ENCODE assay signal across 12 mouse cellular contexts in the genomic region with DNA sequence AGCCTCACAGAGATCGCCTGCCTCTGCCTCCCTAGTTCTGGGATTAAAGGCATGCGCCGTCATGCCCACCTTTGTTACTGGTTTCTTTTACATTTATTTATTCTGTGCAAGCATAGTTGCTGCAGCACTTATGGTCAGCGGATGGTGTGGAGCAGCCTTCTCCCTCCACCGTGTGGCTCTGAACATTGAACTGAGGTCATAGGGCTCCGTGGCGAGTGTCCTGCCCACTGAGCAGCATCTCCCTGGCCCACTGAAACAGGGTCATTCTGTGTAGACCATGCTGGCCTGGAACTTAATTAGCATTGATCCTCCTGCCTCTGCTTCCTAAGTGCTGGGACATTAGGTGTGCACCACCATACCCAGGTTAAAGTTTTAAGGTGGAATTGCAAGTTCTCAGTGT. TPM values are rescaled to one million over a fixed set of nuclear protein-coding genes. Genes with fewer than 3 reads are reported as not detected.
DNase-seq lines count a peak whose midpoint lies in the region; ATAC-seq and TF ChIP-seq lines count a peak whose summit lies in the region.
"Had no signal": no experiment of that assay in that cellular context is flagged by ENCODE, and none has a peak within 500 bp of the region (broad histone marks: within the 10 kb centered on the region; RNA-seq: fewer than 3 reads in every experiment).

No protein-coding gene starts in this region.

- H3K27ac ChIP-seq in heart, embryonic 11.5 days (ENCODE audit: low read depth, low read length) = no peak overlapping the region
- H3K27ac ChIP-seq in kidney, embryonic 15.5 days = no peak overlapping the region
- peak overlapping the region; percentile 88; the same call in 1 of the 2 replicates for H3K27ac ChIP-seq in intestine, postnatal 0 days (ENCODE audit: low read depth, low read length)
- peak overlapping the region; percentile 94 for H3K27ac ChIP-seq in liver, embryonic 15.5 days (replicated peaks)

- intact Hi-C loops in heart, postnatal 36 days (cut with DNase I) = no loop called here

- H3K4me1 ChIP-seq in heart, embryonic 11.5 days (ENCODE audit: control insufficient read depth, insufficient read depth, low read length) = peaks cover 70% of the 10 kb centered on the region
- peaks cover 53% of the 10 kb centered on the region for H3K4me1 ChIP-seq in kidney, embryonic 15.5 days
- 0 out of 2 replicates have a peak, but pooled peaks cover 23% of the 10 kb centered on the region for H3K4me1 ChIP-seq in intestine, postnatal 0 days (replicated peaks; ENCODE audit: control insufficient read depth, insufficient read depth, low read length)
- peaks cover 96% of the 10 kb centered on the region for H3K4me1 ChIP-seq in liver, embryonic 15.5 days (replicated peaks)

- no peaks in the 10 kb centered on the region for H3K9me3 ChIP-seq in heart, embryonic 11.5 days (replicated peaks; ENCODE audit: control insufficient read depth, low read length)
- H3K9me3 ChIP-seq in kidney, embryonic 15.5 days (replicated peaks) = no peaks in the 10 kb centered on the region
- no peaks in the 10 kb centered on the region for H3K9me3 ChIP-seq in intestine, postnatal 0 days (ENCODE audit: control insufficient read depth)
- no peaks in the 10 kb centered on the region for H3K9me3 ChIP-seq in liver, embryonic 15.5 days (replicated peaks)

- H3K9ac ChIP-seq in heart, embryonic 11.5 days (ENCODE audit: low read depth, low read length) = no peak overlapping the region; the same call in 1 of the 2 replicates
- no peak overlapping the region for H3K9ac ChIP-seq in kidney, embryonic 15.5 days
- no peak overlapping the region; the same call in 1 of the 2 replicates for H3K9ac ChIP-seq in intestine, postnatal 0 days (ENCODE audit: low read depth, low read length)
- no peak overlapping the region for H3K9ac ChIP-seq in liver, embryonic 15.5 days

- peak overlapping the region; percentile 92 for H3K4me2 ChIP-seq in heart, embryonic 11.5 days
- 0 out of 2 replicates have a peak overlapping the region, but pooled peaks have one; percentile 5 for H3K4me2 ChIP-seq in kidney, embryonic 15.5 days
- H3K4me2 ChIP-seq in intestine, postnatal 0 days (replicated peaks; ENCODE audit: low read depth) = peak overlapping the region; percentile 83
- H3K4me2 ChIP-seq in liver, embryonic 15.5 days = peak overlapping the region; percentile 99

- no peak for DNase-seq in heart, postnatal 36 days
- no peak for DNase-seq in kidney, postnatal 14 days
- DNase-seq in frontal cortex, postnatal 14 days (ENCODE audit: low spot score in 2 of 2) = no peak
- no peak for DNase-seq in right cerebral cortex, postnatal 10 days (ENCODE audit: low spot score in 2 of 2)
- DNase-seq: cerebellum, postnatal 25 days; lung, adult 2 months; right cerebral cortex, adult 18-20 months; thymus, postnatal 14 days had no signal

- 89% methylated on average over 7 of the region's 7 CpGs for WGBS in heart, embryonic 11.5 days (ENCODE audit: insufficient replicate concordance)
- WGBS in kidney, embryonic 15.5 days = 78% methylated on average over 7 of the region's 7 CpGs
- WGBS in intestine, postnatal 0 days = 81% methylated on average over 7 of the region's 7 CpGs
- WGBS in liver, embryonic 15.5 days (ENCODE audit: insufficient replicate concordance) = 84% methylated on average over 7 of the region's 7 CpGs

- H3K36me3 ChIP-seq in heart, embryonic 11.5 days (ENCODE audit: control insufficient read depth, insufficient read depth, low read length) = peaks cover 16% of the 10 kb centered on the region
- H3K36me3 ChIP-seq in kidney, embryonic 15.5 days = peaks cover 49% of the 10 kb centered on the region
- H3K36me3 ChIP-seq in intestine, postnatal 0 days (ENCODE audit: control insufficient read depth, insufficient read depth) = peaks cover 29% of the 10 kb centered on the region
- peaks cover 48% of the 10 kb centered on the region for H3K36me3 ChIP-seq in liver, embryonic 15.5 days (replicated peaks)

- 0 out of 2 replicates have a peak overlapping the region, but pooled peaks have one; percentile 97 for H3K4me3 ChIP-seq in heart, embryonic 11.5 days (ENCODE audit: low read depth, low read length)
- H3K4me3 ChIP-seq in kidney, embryonic 15.5 days (replicated peaks) = no peak overlapping the region
- H3K4me3 ChIP-seq in intestine, postnatal 0 days (ENCODE audit: low read depth, low read length) = no peak overlapping the region
- H3K4me3 ChIP-seq in liver, embryonic 15.5 days (replicated peaks) = no peak overlapping the region

- no peak for ATAC-seq in heart, embryonic 11.5 days (replicated peaks; ENCODE audit: insufficient number of reproducible peaks, low FRiP score, low TSS enrichment)
- ATAC-seq in kidney, embryonic 15.5 days (replicated peaks; ENCODE audit: low FRiP score) = no peak
- no peak for ATAC-seq in intestine, postnatal 0 days
- no peak for ATAC-seq in liver, embryonic 15.5 days (ENCODE audit: insufficient read depth)

- H3K27me3 ChIP-seq in heart, embryonic 11.5 days (ENCODE audit: control insufficient read depth, insufficient read depth, low read length) = no peaks in the 10 kb centered on the region
- H3K27me3 ChIP-seq in kidney, embryonic 15.5 days = no peaks in the 10 kb centered on the region
- H3K27me3 ChIP-seq in intestine, postnatal 0 days (replicated peaks; ENCODE audit: control insufficient read depth, insufficient read depth, low read length) = no peaks in the 10 kb centered on the region
- H3K27me3 ChIP-seq in liver, embryonic 15.5 days = no peaks in the 10 kb centered on the region

- TF ChIP-seq CTCF in intestine, postnatal 0 days (IDR thresholded peaks at IDR 0.05; ENCODE audit: low read depth) = no peak

RNA-seq across cellular contexts. Expression of a gene that starts 4.0 kb away (rescaled TPM):
- polyA plus RNA-seq in heart, embryonic 11.5 days (2014; fragmentation: Nextera tagmentation; extraction: Ambion mirVana) = 70.0 and 82.8 TPM in 2 replicates
- total RNA-seq in heart, postnatal 36 days (2021) = 100 to 1,000 TPM; 105 to 151 TPM
- polyA plus RNA-seq in kidney, embryonic 15.5 days (2015; fragmentation: Nextera tagmentation; extraction: Ambion mirVana) = 67.8 and 81.8 TPM in 2 replicates
- 177 and 201 TPM in 2 replicates for polyA plus RNA-seq in intestine, postnatal 0 days (2015; fragmentation: Nextera tagmentation; extraction: Ambion mirVana)
- 64.0 and 69.3 TPM in 2 replicates for polyA plus RNA-seq in liver, embryonic 15.5 days (2015; fragmentation: Nextera tagmentation; extraction: Ambion mirVana)

RNA-seq across cellular contexts. Expression of a gene that starts 25.7 kb away (rescaled TPM):
- polyA plus RNA-seq in heart, embryonic 11.5 days (2014; fragmentation: Nextera tagmentation; extraction: Ambion mirVana) = 0.44 and 0.74 TPM in 2 replicates
- total RNA-seq in heart, postnatal 36 days (2021) = 10 to 100 TPM; 10.9 to 11.9 TPM
- 0.78 and 1.0 TPM in 2 replicates for polyA plus RNA-seq in kidney, embryonic 15.5 days (2015; fragmentation: Nextera tagmentation; extraction: Ambion mirVana)
- 1.8 and 2.3 TPM in 2 replicates for polyA plus RNA-seq in intestine, postnatal 0 days (2015; fragmentation: Nextera tagmentation; extraction: Ambion mirVana)
- polyA plus RNA-seq in liver, embryonic 15.5 days (2015; fragmentation: Nextera tagmentation; extraction: Ambion mirVana) = 0.21 and 0.38 TPM in 2 replicates

RNA-seq across cellular contexts. Expression of a gene that starts 39.1 kb away (rescaled TPM):
- 6.1 and 8.4 TPM in 2 replicates for polyA plus RNA-seq in heart, embryonic 11.5 days (2014; fragmentation: Nextera tagmentation; extraction: Ambion mirVana)
- 10 to 100 TPM; 24.5 to 25.9 TPM for total RNA-seq in heart, postnatal 36 days (2021)
- polyA plus RNA-seq in kidney, embryonic 15.5 days (2015; fragmentation: Nextera tagmentation; extraction: Ambion mirVana) = 9.8 and 12.1 TPM in 2 replicates
- polyA plus RNA-seq in intestine, postnatal 0 days (2015; fragmentation: Nextera tagmentation; extraction: Ambion mirVana) = 3.6 and 4.0 TPM in 2 replicates
- 4.7 and 5.8 TPM in 2 replicates for polyA plus RNA-seq in liver, embryonic 15.5 days (2015; fragmentation: Nextera tagmentation; extraction: Ambion mirVana)

RNA-seq across cellular contexts. Expression of a gene that starts 44.9 kb away (rescaled TPM):
- 22.2 and 27.7 TPM in 2 replicates for polyA plus RNA-seq in heart, embryonic 11.5 days (2014; fragmentation: Nextera tagmentation; extraction: Ambion mirVana)
- 10 to 100 TPM; 34.5 to 35.3 TPM for total RNA-seq in heart, postnatal 36 days (2021)
- 22.9 and 27.6 TPM in 2 replicates for polyA plus RNA-seq in kidney, embryonic 15.5 days (2015; fragmentation: Nextera tagmentation; extraction: Ambion mirVana)
- polyA plus RNA-seq in intestine, postnatal 0 days (2015; fragmentation: Nextera tagmentation; extraction: Ambion mirVana) = 15.2 and 17.1 TPM in 2 replicates
- polyA plus RNA-seq in liver, embryonic 15.5 days (2015; fragmentation: Nextera tagmentation; extraction: Ambion mirVana) = 3.3 and 5.0 TPM in 2 replicates

RNA-seq across cellular contexts. Expression of a gene that starts 54.2 kb away (rescaled TPM):
- 31.8 and 35.1 TPM in 2 replicates for polyA plus RNA-seq in heart, embryonic 11.5 days (2014; fragmentation: Nextera tagmentation; extraction: Ambion mirVana)
- total RNA-seq in heart, postnatal 36 days (2021) = 10 to 100 TPM; 12.1 to 14.2 TPM
- 82.1 and 91.8 TPM in 2 replicates for polyA plus RNA-seq in kidney, embryonic 15.5 days (2015; fragmentation: Nextera tagmentation; extraction: Ambion mirVana)
- polyA plus RNA-seq in intestine, postnatal 0 days (2015; fragmentation: Nextera tagmentation; extraction: Ambion mirVana) = 17.1 and 19.6 TPM in 2 replicates
- 25.1 and 25.4 TPM in 2 replicates for polyA plus RNA-seq in liver, embryonic 15.5 days (2015; fragmentation: Nextera tagmentation; extraction: Ambion mirVana)

Comparison
In these comparisons a context has a peak if more than half of its experiments do, and no peak if none do; other contexts are left out.
1. H3K27ac ChIP-seq: peak in intestine, postnatal 0 days (single experiment) and liver, embryonic 15.5 days (single experiment); none in heart, embryonic 11.5 days (single experiment) and kidney, embryonic 15.5 days (single experiment).
2. H3K4me2 ChIP-seq: peak in every context shown above with its lines; median percentile 99 in liver, embryonic 15.5 days; 92 in heart, embryonic 11.5 days; 83 in intestine, postnatal 0 days; 5 in kidney, embryonic 15.5 days.